Mouse (Mus musculus) forebrain, embryonic 15.5 days (tissue): Measurements from ENCODE around the gene Clcn3. TPM values are rescaled to one million over a fixed set of nuclear protein-coding genes. Genes with fewer than 3 reads are reported as not detected.
"Not testable (repeated sequence)": the region's sequence is repeated elsewhere in the genome, so short reads cannot be mapped to it uniquely, and the experiment has no call there.

Experiments used
- ATAC-seq: fragments of 200-750 bp; cut with Nextera tagmentation; replicated peaks from 2 replicates; pipeline ENCODE4 v1.8.0; 2017; ENCODE audit warnings: mild to moderate bottlenecking, moderate TSS enrichment, moderate library complexity
- H3K27ac ChIP-seq: fragments of 300-500 bp; sonication (generic); replicated peaks from 2 replicates; pipeline ENCODE4 v1.5.1; 2015; ENCODE audit warnings: mild to moderate bottlenecking, inconsistent platforms
- H3K27me3 ChIP-seq: fragments of 300-500 bp; sonication (generic); 2 replicates; pipeline ENCODE4 v1.6.1; 2015; ENCODE audit warnings: inconsistent platforms
- H3K36me3 ChIP-seq: fragments of 300-500 bp; sonication (generic); 2 replicates; pipeline ENCODE4 v1.6.1; 2015; ENCODE audit warnings: mild to moderate bottlenecking, inconsistent platforms
- H3K4me1 ChIP-seq: fragments of 300-500 bp; sonication (generic); 2 replicates; pipeline ENCODE4 v1.6.1; 2015; ENCODE audit warnings: inconsistent platforms
- H3K4me2 ChIP-seq: fragments of 300-500 bp; sonication (generic); replicated peaks from 2 replicates; pipeline ENCODE4 v1.6.1; 2015; ENCODE audit warnings: mild to moderate bottlenecking, inconsistent platforms
- H3K4me3 ChIP-seq: fragments of 300-500 bp; sonication (generic); 2 replicates; pipeline ENCODE4 v1.5.1; 2015; ENCODE audit warnings: mild to moderate bottlenecking, inconsistent platforms
- H3K9ac ChIP-seq: fragments of 300-500 bp; sonication (generic); replicated peaks from 2 replicates; pipeline ENCODE4 v1.6.1; 2015; ENCODE audit warnings: mild to moderate bottlenecking, inconsistent platforms
- H3K9me3 ChIP-seq: fragments of 300-500 bp; sonication (generic); 2 replicates; pipeline ENCODE4 v1.6.1; 2016; ENCODE audit warnings: inconsistent platforms
- WGBS: fragments of 180-500 bp; shearing (Covaris S2); methylation state at CpG from one replicate; pipeline ENCODE4 v1.1.7; 2015; ENCODE audit warnings: mixed read lengths; 5-methylcytosine and 5-hydroxymethylcytosine counted together
- polyA plus RNA-seq: library from polyadenylated mRNA; unstranded; fragments of >200 nt; fragmentation: Nextera tagmentation; extraction: Ambion mirVana; gene quantifications from 2 replicates; pipeline ENCODE4 v1.2.1, GENCODE M21; 2015

The Clcn3 gene
- polyA plus RNA-seq: 62.7 and 63.5 TPM in 2 replicates

- H3K9me3 ChIP-seq: no peaks in the 10 kb centered on the region
- H3K27ac ChIP-seq: peak within 1 kb of the TSS; percentile 90
- peak within 1 kb of the TSS; percentile 84 for H3K9ac ChIP-seq
- WGBS: under 1% methylated on average over 101 of the region's 101 CpGs
- H3K4me2 ChIP-seq: peak within 1 kb of the TSS; percentile 99
- peak within 1 kb of the TSS; percentile 99 for H3K4me3 ChIP-seq
- H3K36me3 ChIP-seq: no peaks in the 10 kb centered on the region
- H3K4me1 ChIP-seq: peaks cover 21% of the 10 kb centered on the region
- no peaks in the 10 kb centered on the region for H3K27me3 ChIP-seq
- peak; percentile 99 for ATAC-seq
Observed at GRCm38 (mm10) chr8:60982701-60983687, at the start of gene Clcn3. TSS of gene Clcn3 (minus strand) at chr8:60983300.

- no peaks in the 10 kb centered on the region for H3K9me3 ChIP-seq
- 92% methylated on average over 3 of the region's 3 CpGs for WGBS
- peaks cover 19% of the 10 kb centered on the region for H3K4me1 ChIP-seq
- no peaks in the 10 kb centered on the region for H3K27me3 ChIP-seq
- no peaks in the 10 kb centered on the region for H3K36me3 ChIP-seq
- no peak overlapping the region for H3K9ac ChIP-seq
- no peak overlapping the region for H3K4me3 ChIP-seq
- no peak overlapping the region for H3K27ac ChIP-seq
- ATAC-seq: no peak
- H3K4me2 ChIP-seq: no peak overlapping the region
Observed at GRCm38 (mm10) chr8:60996468-60996867, 13.4 kb upstream of the Clcn3 start.

- H3K27ac ChIP-seq: peak overlapping the region; percentile 86
- ATAC-seq: no peak; the same call in 1 of the 2 replicates
- no peaks in the 10 kb centered on the region for H3K27me3 ChIP-seq
- peak overlapping the region; percentile 90 for H3K4me3 ChIP-seq
- peak overlapping the region; percentile 73 for H3K9ac ChIP-seq
- WGBS: 5% methylated on average over 12 of the region's 12 CpGs
- H3K4me1 ChIP-seq: peaks cover 19% of the 10 kb centered on the region
- no peaks in the 10 kb centered on the region for H3K36me3 ChIP-seq
- no peaks in the 10 kb centered on the region for H3K9me3 ChIP-seq
- H3K4me2 ChIP-seq: peak overlapping the region; percentile 76
Observed at GRCm38 (mm10) chr8:60993639-60993986, 10.5 kb upstream of the Clcn3 start.

GRCm38 (mm10) chr8:60992910-60993638, 10.0 kb upstream of the Clcn3 start, which contains the start of gene Nek1:
TSS of gene Nek1 (plus strand) at chr8:60993195.
- H3K27ac ChIP-seq: peak within 1 kb of the TSS; percentile 86
- peak within 1 kb of the TSS; percentile 90 for H3K4me3 ChIP-seq
- H3K27me3 ChIP-seq: no peaks in the 10 kb centered on the region
- H3K4me1 ChIP-seq: peaks cover 19% of the 10 kb centered on the region
- peak; percentile 97 for ATAC-seq
- WGBS: under 1% methylated on average over 57 of the region's 57 CpGs
- H3K36me3 ChIP-seq: no peaks in the 10 kb centered on the region
- peak within 1 kb of the TSS; percentile 76 for H3K4me2 ChIP-seq
- H3K9me3 ChIP-seq: no peaks in the 10 kb centered on the region
- H3K9ac ChIP-seq: peak within 1 kb of the TSS; percentile 73

GRCm38 (mm10) chr8:60992561-60992909, 9.4 kb upstream of the Clcn3 start:
- Histone ChIP-seq H3K36me3 (no peaks in the 10 kb centered on the region), H3K27me3 (no peaks in the 10 kb centered on the region), H3K4me1 (peaks cover 19% of the 10 kb centered on the region), H3K4me3 (peak overlapping the region; percentile 90), H3K9me3 (no peaks in the 10 kb centered on the region), H3K9ac (peak overlapping the region; percentile 54), H3K4me2 (peak overlapping the region; percentile 76), H3K27ac (peak overlapping the region; percentile 86)
- no peak for ATAC-seq
- WGBS: 1% methylated on average over 16 of the region's 16 CpGs

GRCm38 (mm10) chr8:60984260-60985010, 1.3 kb upstream of the Clcn3 start:
- H3K4me3 ChIP-seq, H3K9ac ChIP-seq, H3K27me3 ChIP-seq, H3K27ac ChIP-seq, H3K36me3 ChIP-seq, H3K9me3 ChIP-seq, ATAC-seq: not testable (repeated sequence)
- 95% methylated on average over 17 of the region's 17 CpGs for WGBS
- Histone ChIP-seq H3K4me2 (peak overlapping the region; percentile 99; the same call in 1 of the 2 replicates), H3K4me1 (peaks cover 21% of the 10 kb centered on the region)

- Histone ChIP-seq H3K36me3 (no peaks in the 10 kb centered on the region), H3K4me1 (peaks cover 21% of the 10 kb centered on the region), H3K4me3 (peak overlapping the region; percentile 99), H3K27me3 (no peaks in the 10 kb centered on the region), H3K9me3 (no peaks in the 10 kb centered on the region), H3K9ac (peak overlapping the region; percentile 84), H3K4me2 (peak overlapping the region; percentile 99), H3K27ac (peak overlapping the region; percentile 90)
- peak; percentile 75 for ATAC-seq
- WGBS: 7% methylated on average over 9 of the region's 9 CpGs
Observed at GRCm38 (mm10) chr8:60983688-60984079, 584 bp upstream of the Clcn3 start.

GRCm38 (mm10) chr8:60981388-60981787, 1.7 kb downstream of the Clcn3 start:
- H3K9ac ChIP-seq: no peak overlapping the region
- no peaks in the 10 kb centered on the region for H3K27me3 ChIP-seq
- H3K4me1 ChIP-seq: peaks cover 21% of the 10 kb centered on the region
- no peaks in the 10 kb centered on the region for H3K9me3 ChIP-seq
- ATAC-seq: no peak
- no peak overlapping the region; the same call in 1 of the 2 replicates for H3K4me3 ChIP-seq
- H3K36me3 ChIP-seq: no peaks in the 10 kb centered on the region
- no peak overlapping the region for H3K27ac ChIP-seq
- WGBS: 41% methylated on average over 1 of the region's 1 CpGs
- H3K4me2 ChIP-seq: no peak overlapping the region

GRCm38 (mm10) chr8:60978496-60978895, 4.6 kb downstream of the Clcn3 start:
- Histone ChIP-seq H3K36me3 (no peaks in the 10 kb centered on the region), H3K4me2 (no peak overlapping the region), H3K9me3 (no peaks in the 10 kb centered on the region), H3K4me1 (peaks cover 17% of the 10 kb centered on the region), H3K4me3 (no peak overlapping the region), H3K27ac (no peak overlapping the region), H3K9ac (no peak overlapping the region), H3K27me3 (no peaks in the 10 kb centered on the region)
- WGBS: 66% methylated on average over 5 of the region's 5 CpGs
- ATAC-seq: no peak

GRCm38 (mm10) chr8:60976818-60977217, 6.3 kb downstream of the Clcn3 start:
- H3K27ac ChIP-seq: no peak overlapping the region
- peaks cover 10% of the 10 kb centered on the region for H3K4me1 ChIP-seq
- H3K4me2 ChIP-seq: no peak overlapping the region
- H3K27me3 ChIP-seq: no peaks in the 10 kb centered on the region
- H3K4me3 ChIP-seq: no peak overlapping the region
- H3K9ac ChIP-seq: no peak overlapping the region
- 79% methylated on average over 9 of the region's 9 CpGs for WGBS
- H3K9me3 ChIP-seq: no peaks in the 10 kb centered on the region
- ATAC-seq: no peak
- no peaks in the 10 kb centered on the region for H3K36me3 ChIP-seq

- 84% methylated on average over 2 of the region's 2 CpGs for WGBS
- no peaks in the 10 kb centered on the region for H3K9me3 ChIP-seq
- no peaks in the 10 kb centered on the region for H3K27me3 ChIP-seq
- H3K4me3 ChIP-seq: no peak overlapping the region
- no peak overlapping the region for H3K27ac ChIP-seq
- H3K4me2 ChIP-seq: no peak overlapping the region
- H3K9ac ChIP-seq: no peak overlapping the region
- ATAC-seq: no peak
- peaks cover 5% of the 10 kb centered on the region; the same call in 1 of the 2 replicates for H3K4me1 ChIP-seq
- no peaks in the 10 kb centered on the region for H3K36me3 ChIP-seq
Observed at GRCm38 (mm10) chr8:60974837-60975236, 8.3 kb downstream of the Clcn3 start.
